Mouse (Mus musculus) liver, embryonic 14.5 days (tissue): ENCODE measurements around the gene Zic5.

Experiments used
- CTCF ChIP-seq: IDR thresholded peaks from 2 replicates; pipeline ENCODE4 v1.5.1; 2016; ENCODE audit warnings: antibody characterized with exemption, low read depth, control low read depth
- EP300 ChIP-seq: IDR thresholded peaks from 2 replicates; pipeline ENCODE4 v1.6.1; 2016; ENCODE audit warnings: antibody characterized with exemption, low read depth

DNA sequence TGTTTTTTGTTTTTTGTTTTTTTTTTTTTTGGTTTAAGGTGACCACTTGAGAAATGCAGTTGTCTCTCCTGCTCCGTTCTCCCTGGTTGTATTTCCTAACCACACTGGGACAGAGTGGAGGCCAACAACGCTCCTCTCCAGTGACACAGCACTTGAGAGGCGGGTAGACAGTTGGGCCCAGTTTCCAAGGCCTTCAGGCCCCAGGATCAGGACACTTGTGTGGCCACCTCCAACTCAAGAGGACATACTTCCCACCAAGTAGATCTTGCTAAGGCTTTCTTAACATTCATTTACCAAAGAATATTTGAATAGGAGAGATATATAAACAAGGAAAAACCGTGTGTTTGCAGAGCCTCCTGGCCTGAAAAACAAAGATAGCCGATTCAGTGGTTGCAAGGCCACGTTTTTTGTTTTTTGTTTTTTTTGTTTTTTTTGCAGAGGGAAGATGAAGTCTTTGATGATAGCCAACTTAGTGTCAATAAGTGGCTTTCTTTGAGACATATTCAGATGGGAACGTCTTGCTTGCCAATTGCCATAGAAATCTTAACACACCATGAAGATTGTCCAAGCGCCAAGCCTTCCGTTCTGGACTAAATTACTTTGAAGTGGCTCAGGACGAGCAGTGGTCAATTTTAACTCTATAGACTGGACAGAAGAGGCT, 10.4 kb downstream of the Zic5 start:
- no peak for TF ChIP-seq CTCF
- TF ChIP-seq EP300: no peak
